Mouse (Mus musculus): ENCODE data around the gene Zbtb42.

DNA sequence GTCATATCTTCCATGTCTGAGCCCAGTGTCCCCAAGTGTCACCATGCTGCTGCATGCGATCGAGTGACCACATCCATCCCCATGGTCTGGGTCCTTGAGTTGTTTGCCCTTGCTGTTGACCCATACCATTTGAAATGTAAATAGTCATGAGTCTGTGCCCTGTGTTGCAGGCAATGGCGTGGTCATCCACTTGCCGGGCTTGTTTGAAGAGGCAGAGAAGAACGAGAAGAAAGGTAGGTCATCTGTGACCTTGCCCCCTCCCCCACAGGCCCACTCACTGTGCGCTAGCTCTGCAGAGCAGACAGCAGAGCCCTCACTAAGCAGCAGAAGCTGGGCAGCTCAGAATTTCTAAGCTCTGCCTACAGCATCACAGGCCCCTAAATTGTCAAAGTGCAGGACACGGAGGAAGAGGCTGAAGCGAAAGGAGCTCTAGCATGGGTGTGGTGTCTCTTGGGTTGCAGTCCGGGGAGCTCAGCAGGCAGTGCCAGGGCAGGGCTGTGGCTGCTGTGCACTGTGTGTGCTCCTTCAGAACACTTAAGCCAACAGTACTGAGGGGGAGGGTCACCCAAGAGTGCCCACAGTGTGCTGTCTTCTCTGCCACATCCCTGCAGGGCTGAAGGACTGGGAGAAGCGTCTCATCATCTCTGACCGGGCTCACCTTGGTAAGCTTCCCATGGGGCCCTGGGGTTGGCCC, 46.4 kb upstream of the Zbtb42 start:
- TF ChIP-seq ZNF384 (IDR thresholded peaks at IDR 0.05; ENCODE audit: low read depth, low read length), result no peak
- TF ChIP-seq HCFC1 (IDR thresholded peaks at IDR 0.05; ENCODE audit: borderline replicate concordance, insufficient read depth, low read length), result no peak
- TF ChIP-seq MAFK (IDR thresholded peaks at IDR 0.05; ENCODE audit: insufficient read depth, low read depth, low read length), result no peak
- no peak for TF ChIP-seq ZC3H11A (IDR thresholded peaks at IDR 0.05; ENCODE audit: borderline replicate concordance, low read depth, low read length)
- no peak for TF ChIP-seq CHD2 (IDR thresholded peaks at IDR 0.05; ENCODE audit: low read depth, low read length)

Data from ES-E14 (cell line).